Mouse (Mus musculus): ENCODE data around the gene Tnfrsf14.

The Tnfrsf14 gene

GRCm38 (mm10) chr4:154922291-154922690, 6.1 kb downstream of the Tnfrsf14 start:
- intact Hi-C loops (cut with DNase I): no loop called here

GRCm38 (mm10) chr4:154916662-154917061, 11.7 kb downstream of the Tnfrsf14 start:
- intact Hi-C loops (cut with DNase I): no loop called here

DNA sequence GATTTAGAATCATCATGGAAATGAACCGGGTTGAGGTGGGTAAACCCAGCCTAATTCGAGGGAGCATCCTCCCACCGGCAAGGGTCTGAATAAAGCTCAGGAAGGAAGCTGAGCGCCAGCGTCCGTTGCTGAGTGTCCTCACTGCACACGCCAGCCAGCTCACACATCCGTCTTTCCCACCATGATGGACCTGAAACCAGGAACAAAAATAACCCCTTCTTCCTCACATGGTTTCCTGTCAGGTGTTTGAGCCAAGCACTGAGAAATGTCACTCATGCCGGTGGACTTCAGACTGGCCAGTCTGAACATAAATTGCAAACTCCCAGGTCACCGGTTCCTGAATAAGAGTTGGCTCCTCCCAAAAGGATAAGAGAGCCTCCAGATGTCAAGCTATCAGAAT, 13.1 kb downstream of the Tnfrsf14 start:
- intact Hi-C loops (cut with DNase I): no loop called here

GRCm38 (mm10) chr4:154914707-154915106, 13.7 kb downstream of the Tnfrsf14 start:
- intact Hi-C loops (cut with DNase I): no loop called here

DNA sequence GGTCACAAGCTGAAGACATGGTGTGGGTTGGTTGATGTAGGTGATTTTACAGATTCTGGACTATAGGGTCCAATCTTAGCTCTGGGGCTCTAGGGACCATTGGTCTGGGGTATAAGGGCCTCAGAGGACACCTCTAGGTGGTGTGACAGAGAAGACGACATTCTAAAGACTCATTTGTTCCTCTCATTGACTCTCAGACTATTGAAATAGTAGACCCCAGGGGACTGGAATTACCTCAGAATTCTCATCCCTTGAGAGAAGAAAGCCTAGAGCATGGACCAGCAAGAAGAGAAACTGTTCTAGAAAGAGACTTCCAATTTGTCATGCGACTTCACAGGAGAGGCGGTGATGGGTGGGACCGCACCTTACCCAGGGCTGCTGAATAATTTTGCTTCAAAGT, 14.1 kb downstream of the Tnfrsf14 start:
- intact Hi-C loops (cut with DNase I): no loop called here

DNA sequence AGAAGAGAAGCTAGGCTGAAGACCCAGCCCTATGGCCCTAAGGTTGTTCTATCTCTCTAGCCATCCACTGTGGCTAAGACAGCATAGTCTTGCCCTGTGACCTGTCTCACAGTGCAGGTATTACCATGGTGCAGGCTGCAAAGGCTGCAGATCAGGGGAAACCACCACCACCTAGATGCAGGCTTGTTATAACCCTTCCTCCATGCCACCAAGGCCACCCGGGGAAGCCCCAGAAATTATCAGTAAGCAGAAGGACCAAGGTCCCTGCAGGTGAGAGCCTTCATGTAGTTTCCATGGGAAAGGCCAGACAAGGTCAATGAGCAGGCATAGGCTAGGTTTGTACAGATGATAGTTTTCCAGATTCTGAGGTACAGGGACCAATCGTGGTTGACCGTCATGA, 14.5 kb downstream of the Tnfrsf14 start:
- intact Hi-C loops (cut with DNase I): no loop called here

GRCm38 (mm10) chr4:154911644-154912043, 16.7 kb downstream of the Tnfrsf14 start:
- intact Hi-C loops (cut with DNase I): no loop called here

GRCm38 (mm10) chr4:154910606-154911522, 17.5 kb downstream of the Tnfrsf14 start:
- intact Hi-C loops (cut with DNase I): no loop called here

GRCm38 (mm10) chr4:154908490-154908889, 19.9 kb downstream of the Tnfrsf14 start:
- intact Hi-C loops (cut with DNase I): no loop called here

GRCm38 (mm10) chr4:154907833-154908232, 20.5 kb downstream of the Tnfrsf14 start:
- intact Hi-C loops (cut with DNase I): loop anchor here (2.0 kb wide), 1 partner anchor 31 kb away; no protein-coding TSS in a partner anchor

DNA sequence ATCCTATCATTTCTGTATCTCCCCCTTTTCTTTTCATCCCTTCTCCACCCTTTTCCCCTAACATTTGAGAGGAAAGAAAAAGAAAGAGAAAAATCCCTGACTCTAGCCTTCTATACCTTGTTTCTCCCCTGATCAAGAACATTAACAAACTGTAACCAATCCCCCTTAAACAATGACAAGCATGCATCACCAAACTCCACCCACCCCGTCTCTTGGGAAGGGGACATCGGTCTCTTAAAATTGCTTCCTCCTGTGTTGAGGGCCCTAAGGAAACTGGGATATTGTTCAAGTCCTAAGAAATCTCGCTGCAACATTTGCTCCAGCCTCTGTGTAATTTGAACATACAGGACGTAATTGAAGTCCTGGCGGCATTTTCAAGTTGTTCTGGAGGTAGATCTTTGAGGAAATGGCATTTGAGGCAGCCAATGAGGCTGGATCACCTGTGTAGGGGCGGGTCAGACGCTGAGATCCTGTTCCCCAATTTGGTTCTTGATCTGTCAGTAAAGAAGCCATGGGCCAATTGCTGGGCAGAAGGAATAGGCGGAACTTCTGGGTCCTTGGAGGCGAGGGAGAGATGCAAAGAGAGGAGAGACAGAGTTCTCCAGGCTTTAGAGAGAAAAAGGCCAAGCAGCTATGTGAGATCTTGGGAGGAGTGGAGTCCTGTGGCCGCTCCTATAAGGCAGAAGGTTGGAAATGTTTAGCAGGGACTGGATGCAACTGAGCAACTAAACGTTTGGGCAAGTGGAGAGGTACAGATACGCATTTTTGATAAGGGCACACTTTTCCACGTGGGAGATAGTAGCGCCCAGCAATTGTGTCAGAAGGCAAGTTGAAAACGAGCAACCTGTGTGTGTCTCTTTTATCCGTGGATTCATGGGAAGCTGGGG, 23.9 kb downstream of the Tnfrsf14 start:
- intact Hi-C loops (cut with DNase I): no loop called here

GRCm38 (mm10) chr4:154902371-154902770, 26.0 kb downstream of the Tnfrsf14 start:
- intact Hi-C loops (cut with DNase I): no loop called here

- intact Hi-C loops (cut with DNase I): no loop called here
Observed at GRCm38 (mm10) chr4:154898506-154899446, 29.6 kb downstream of the Tnfrsf14 start, which contains the start of gene Fam213b. Gene Fam213b, minus strand, starts transcription at chr4:154899135.

DNA sequence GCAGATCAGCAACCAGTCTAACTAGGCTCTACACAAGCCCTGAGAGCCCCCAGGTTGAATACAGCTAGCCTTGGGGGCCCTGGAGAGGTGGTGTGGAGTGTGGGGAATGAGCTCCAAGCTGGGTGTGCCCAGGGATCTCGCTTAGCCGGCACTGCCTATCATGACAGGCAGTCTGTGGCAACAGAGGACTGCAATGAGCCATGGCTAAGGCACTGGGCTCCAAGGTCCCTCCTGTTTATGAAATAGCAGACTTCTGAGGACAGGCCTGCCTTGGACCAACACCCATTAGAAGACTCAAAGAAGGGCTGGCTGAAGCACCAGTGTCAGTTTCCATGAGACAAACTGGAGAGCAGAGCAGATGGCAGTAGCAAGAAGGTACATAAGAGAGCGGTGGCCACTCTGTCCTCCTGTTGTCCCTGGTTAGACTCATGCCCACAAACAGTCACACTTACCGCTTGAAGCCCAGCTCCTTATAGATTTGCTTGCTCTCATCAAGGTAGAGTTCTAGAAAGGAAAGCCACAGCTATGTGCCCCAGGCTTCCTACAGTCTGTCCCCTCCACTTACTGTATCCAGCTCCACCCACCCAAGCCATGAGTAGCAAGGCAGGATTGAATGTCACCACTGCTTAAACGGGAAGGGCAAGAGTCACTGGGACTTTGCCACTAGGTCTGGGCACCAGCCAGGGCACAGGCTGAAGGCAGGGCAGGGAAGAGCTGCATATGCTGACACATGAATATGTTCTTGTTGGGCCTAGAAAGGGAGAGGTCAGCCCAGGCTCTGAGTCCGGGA, 30.5 kb downstream of the Tnfrsf14 start:
- intact Hi-C loops (cut with DNase I): no loop called here

DNA sequence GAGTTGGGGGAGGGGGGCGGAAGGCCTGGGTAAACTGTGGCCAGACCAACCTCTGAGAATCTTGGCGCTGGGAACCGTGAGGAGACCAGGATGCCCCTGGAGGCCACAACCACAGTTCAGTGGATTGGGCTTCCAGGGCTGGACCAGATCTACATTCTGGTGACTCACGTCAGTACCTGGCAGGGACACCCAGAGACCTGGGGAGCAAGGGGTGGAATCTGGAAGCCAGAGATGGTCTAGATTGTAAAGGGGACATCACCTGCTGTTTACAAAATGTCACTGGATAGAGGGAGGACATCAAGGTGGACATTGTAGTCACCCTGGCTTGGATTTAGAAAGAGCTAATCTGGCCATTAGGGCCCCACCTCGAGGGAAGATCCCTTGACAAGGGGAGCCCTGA, 32.8 kb downstream of the Tnfrsf14 start:
- intact Hi-C loops (cut with DNase I): no loop called here

DNA sequence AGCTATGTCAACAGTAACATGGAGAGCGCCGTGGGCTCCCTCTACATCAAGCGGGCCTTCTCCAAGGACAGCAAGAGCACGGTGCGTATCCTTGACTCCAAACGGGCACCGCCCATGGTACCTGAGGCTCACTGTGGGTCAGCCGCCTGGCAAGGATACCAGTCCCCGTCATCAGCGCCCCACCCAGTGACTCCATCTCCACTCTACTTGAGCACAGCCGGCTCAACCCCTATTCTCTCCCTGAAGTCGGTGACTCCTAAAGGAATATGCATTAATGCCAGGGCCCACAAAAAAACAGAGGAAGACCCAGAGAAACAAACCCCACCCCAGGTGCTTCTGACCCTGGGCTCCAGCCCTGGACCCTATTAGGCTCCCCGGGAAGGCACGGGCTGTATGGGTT, 37.5 kb downstream of the Tnfrsf14 start:
- intact Hi-C loops (cut with DNase I): no loop called here

DNA sequence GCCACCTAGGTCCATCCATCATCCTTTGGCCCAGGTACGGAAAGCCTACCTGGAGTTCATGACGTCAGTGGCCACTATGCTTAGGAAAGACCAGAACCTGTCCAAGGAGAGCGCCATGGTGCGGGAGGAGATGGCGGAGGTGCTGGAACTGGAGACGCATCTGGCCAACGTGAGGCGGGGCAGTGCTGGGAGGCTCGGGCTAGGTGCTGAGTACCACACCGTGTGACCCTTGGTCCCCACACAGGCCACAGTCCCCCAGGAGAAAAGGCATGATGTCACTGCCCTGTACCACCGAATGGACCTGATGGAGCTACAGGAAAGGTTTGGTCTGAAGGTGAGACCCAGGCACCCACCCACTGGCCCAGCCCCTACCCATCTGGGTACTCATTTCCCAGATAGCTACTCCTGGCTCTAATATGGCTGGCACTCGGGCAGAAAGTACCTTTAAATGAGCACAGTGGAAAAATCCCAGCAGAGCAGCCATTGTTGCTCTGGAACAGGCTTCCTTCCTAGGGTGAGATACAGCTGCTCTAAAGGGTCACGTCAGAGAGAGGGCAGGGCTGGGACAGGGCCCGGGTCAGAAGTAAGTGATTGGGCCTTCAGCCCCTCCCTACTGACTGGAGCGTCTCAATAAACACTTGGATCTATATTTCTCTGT, 40.6 kb downstream of the Tnfrsf14 start:
- intact Hi-C loops (cut with DNase I): no loop called here

DNA sequence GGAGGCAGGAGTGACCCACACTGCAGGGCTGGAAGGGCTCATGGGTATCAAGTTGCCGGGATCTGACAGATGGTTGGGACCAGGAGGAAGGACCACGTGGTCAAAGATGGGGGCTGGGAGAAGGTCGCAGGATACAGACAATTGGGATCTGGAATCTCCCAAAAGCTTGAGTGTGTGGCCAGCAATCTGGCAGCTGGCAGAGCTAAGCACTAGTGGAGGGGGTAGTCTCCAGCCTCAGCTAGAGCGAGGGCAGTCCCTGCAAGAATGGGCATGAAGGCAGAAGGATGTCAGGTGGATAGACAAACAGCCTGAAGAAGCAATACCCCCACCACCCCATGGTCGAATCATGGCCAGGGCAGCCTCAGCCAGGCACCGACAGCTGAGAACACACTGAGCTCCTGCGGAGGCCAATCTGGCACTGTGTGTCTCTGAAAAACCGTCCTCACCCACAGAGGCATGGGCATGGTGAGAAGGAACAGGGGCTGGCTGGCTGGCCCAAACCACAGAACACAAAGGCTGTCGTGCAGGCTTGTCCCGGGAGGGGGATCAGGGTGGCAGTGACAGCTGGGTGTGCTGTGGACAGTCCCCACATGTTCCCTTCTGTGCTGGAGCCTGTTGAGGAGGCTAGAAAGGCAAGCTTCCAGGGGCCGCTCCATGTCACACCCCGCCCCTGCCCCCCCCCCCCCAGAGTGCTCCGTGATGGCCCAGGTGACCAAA, 41.3 kb downstream of the Tnfrsf14 start:
- intact Hi-C loops (cut with DNase I): no loop called here

GRCm38 (mm10) chr4:154885416-154885815, 42.9 kb downstream of the Tnfrsf14 start:
- intact Hi-C loops (cut with DNase I): no loop called here
